16 mouse cellular contexts compared by ENCODE assay signal in the genomic region with DNA sequence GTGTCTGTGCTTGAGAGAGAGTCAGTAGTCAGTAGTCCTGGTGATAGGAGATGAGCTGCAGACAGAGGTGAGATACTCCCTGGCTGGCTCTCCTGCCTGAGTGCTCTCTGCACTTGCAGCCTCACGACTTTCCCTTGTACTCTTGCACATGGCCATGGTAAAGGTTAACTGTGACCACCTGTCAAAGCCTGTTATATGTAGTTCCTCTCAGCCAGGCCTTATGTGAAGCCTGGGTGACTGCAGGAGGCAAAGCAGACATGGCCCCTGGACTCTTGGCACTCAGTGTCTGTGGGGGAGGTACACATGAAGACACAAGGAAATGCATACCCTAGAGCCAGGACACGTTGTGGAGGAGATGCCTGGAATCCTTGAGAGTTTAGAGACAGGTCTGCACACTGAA. TPM values are rescaled to one million over a fixed set of nuclear protein-coding genes. Genes with fewer than 3 reads are reported as not detected.
DNase-seq lines count a peak whose midpoint lies in the region; ATAC-seq and TF ChIP-seq lines count a peak whose summit lies in the region.
"Had no signal": no experiment of that assay in that cellular context is flagged by ENCODE, and none has a peak within 500 bp of the region (broad histone marks: within the 10 kb centered on the region; RNA-seq: fewer than 3 reads in every experiment).

No protein-coding gene starts in this region.

- CTCF ChIA-PET in Patski (lab: Charles Lee), result interaction anchor here (1.6 kb wide), 1 partner anchor 28 kb away, joined by 4 read pairs; no protein-coding TSS in a partner anchor

- no peak overlapping the region for H3K4me2 ChIP-seq in forebrain, embryonic 11.5 days (ENCODE audit: low read depth, low read length, severe bottlenecking)
- H3K4me2 ChIP-seq: embryonic facial prominence, embryonic 15.5 days; liver, embryonic 11.5 days had no signal

- 39% methylated on average over 2 of the region's 2 CpGs for WGBS in forebrain, embryonic 10.5 days
- 52% methylated on average over 2 of the region's 2 CpGs for WGBS in forebrain, embryonic 11.5 days

- no peaks in the 10 kb centered on the region for H3K27me3 ChIP-seq in forebrain, embryonic 10.5 days (ENCODE audit: poor library complexity, severe bottlenecking)
- H3K27me3 ChIP-seq in forebrain, embryonic 11.5 days (ENCODE audit: control insufficient read depth, insufficient read depth, low read length), result no peaks in the 10 kb centered on the region
- no peaks in the 10 kb centered on the region for H3K27me3 ChIP-seq in Patski
- H3K27me3 ChIP-seq: embryonic facial prominence, embryonic 15.5 days had no signal

- H3K36me3 ChIP-seq in forebrain, embryonic 10.5 days (replicated peaks), result no peaks in the 10 kb centered on the region
- no peaks in the 10 kb centered on the region for H3K36me3 ChIP-seq in forebrain, embryonic 11.5 days (ENCODE audit: control insufficient read depth, insufficient read depth, low read length)
- H3K36me3 ChIP-seq: embryonic facial prominence, embryonic 15.5 days; midbrain, embryonic 10.5 days had no signal

- H3K9me3 ChIP-seq in forebrain, embryonic 10.5 days, result peaks cover 4% of the 10 kb centered on the region; the same call in 1 of the 2 replicates
- no peaks in the 10 kb centered on the region for H3K9me3 ChIP-seq in forebrain, embryonic 11.5 days (ENCODE audit: control insufficient read depth, low read length)

- in situ Hi-C loops in Patski (cut with MboI; ENCODE audit: low pct_unique_long_range_greater_than_20kb), result no loop called here

- H3K4me1 ChIP-seq in forebrain, embryonic 10.5 days, result peaks cover 12% of the 10 kb centered on the region
- 0 out of 2 replicates have a peak, but pooled peaks cover 1% of the 10 kb centered on the region for H3K4me1 ChIP-seq in forebrain, embryonic 11.5 days (replicated peaks; ENCODE audit: control insufficient read depth, insufficient read depth, low read length)
- H3K4me1 ChIP-seq: embryonic facial prominence, embryonic 15.5 days had no signal

- TF ChIP-seq CTCF in Patski (IDR thresholded peaks at IDR 0.05), result no peak

- ATAC-seq in forebrain, embryonic 11.5 days (replicated peaks; ENCODE audit: low FRiP score), result no peak
- peak; percentile 63 for ATAC-seq in Patski
- ATAC-seq: forebrain, embryonic 14.5 days; lung, postnatal 0 days had no signal

- 0 out of 2 replicates have a peak overlapping the region, but pooled peaks have one; percentile 30 for H3K27ac ChIP-seq in forebrain, embryonic 10.5 days
- no peak overlapping the region for H3K27ac ChIP-seq in forebrain, embryonic 11.5 days (ENCODE audit: low read depth, low read length)
- H3K27ac ChIP-seq: embryonic facial prominence, embryonic 15.5 days; midbrain, embryonic 10.5 days had no signal

- no peak overlapping the region for H3K4me3 ChIP-seq in forebrain, embryonic 10.5 days
- no peak overlapping the region for H3K4me3 ChIP-seq in forebrain, embryonic 11.5 days (ENCODE audit: low read depth, low read length)
- H3K4me3 ChIP-seq: embryonic facial prominence, embryonic 15.5 days; midbrain, embryonic 10.5 days; myocyte had no signal

- no peak for DNase-seq in forebrain, embryonic 10.5 days (ENCODE audit: extremely low spot score, low spot score)
- DNase-seq in forebrain, embryonic 11.5 days (ENCODE audit: low spot score), result no peak
- peak; percentile 76 for DNase-seq in Patski (ENCODE audit: low read depth, low spot score)
- peak; percentile 67 for DNase-seq in kidney, adult 18-20 months
- DNase-seq in kidney, postnatal 25 days, result peak; percentile 62 to 84
- no peak for DNase-seq in c-Kit-positive CD71-positive TER-119-positive erythroid progenitor cells, embryonic 14.5 days (ENCODE audit: low spot score)
- DNase-seq in testis, postnatal 14 days (ENCODE audit: low spot score), result no peak
- DNase-seq in adrenal gland, postnatal 25 days, result no peak
- DNase-seq: adrenal gland, adult 8-10 months; cerebellum, postnatal 14 days had no signal

- POLR2A ChIA-PET in Patski (lab: Charles Lee), result interaction anchor here (0.7 to 1.3 kb wide), 2 partner anchors 11 to 27 kb away, joined by 3 read pairs; no protein-coding TSS in a partner anchor

- no peak overlapping the region for H3K9ac ChIP-seq in forebrain, embryonic 11.5 days (ENCODE audit: low read length)
- H3K9ac ChIP-seq: embryonic facial prominence, embryonic 15.5 days had no signal

RNA-seq across cellular contexts. Expression of gene Kl, which starts 40.3 kb away (rescaled TPM):
- polyA plus RNA-seq in forebrain, embryonic 10.5 days (2016; fragmentation: Nextera tagmentation; extraction: Ambion mirVana), result 0.05 TPM in 1 of 2 replicates, not detected in the other
- 0.19 and 0.20 TPM in 2 replicates for polyA plus RNA-seq in forebrain, embryonic 11.5 days (2014; fragmentation: Nextera tagmentation; extraction: Ambion mirVana)
- 0.04 TPM for polyA plus RNA-seq in Patski (2021)
- 0.12 TPM in 1 of 2 replicates, not detected in the other for total RNA-seq in adrenal gland, postnatal 25 days (2021)
- polyA plus RNA-seq: liver, embryonic 11.5 days; myocyte had no signal

Comparison
In these comparisons a context has a peak if more than half of its experiments do, and no peak if none do; other contexts are left out.
1. DNase-seq: peak in Patski (single experiment), kidney, adult 18-20 months (single experiment) and kidney, postnatal 25 days (2 of 2); none in forebrain, embryonic 10.5 days (single experiment), forebrain, embryonic 11.5 days (single experiment), c-Kit-positive CD71-positive TER-119-positive erythroid progenitor cells, embryonic 14.5 days (single experiment), testis, postnatal 14 days (single experiment) and adrenal gland, postnatal 25 days (single experiment).